ENCODE assay signal across 10 mouse cellular contexts in the genomic region with DNA sequence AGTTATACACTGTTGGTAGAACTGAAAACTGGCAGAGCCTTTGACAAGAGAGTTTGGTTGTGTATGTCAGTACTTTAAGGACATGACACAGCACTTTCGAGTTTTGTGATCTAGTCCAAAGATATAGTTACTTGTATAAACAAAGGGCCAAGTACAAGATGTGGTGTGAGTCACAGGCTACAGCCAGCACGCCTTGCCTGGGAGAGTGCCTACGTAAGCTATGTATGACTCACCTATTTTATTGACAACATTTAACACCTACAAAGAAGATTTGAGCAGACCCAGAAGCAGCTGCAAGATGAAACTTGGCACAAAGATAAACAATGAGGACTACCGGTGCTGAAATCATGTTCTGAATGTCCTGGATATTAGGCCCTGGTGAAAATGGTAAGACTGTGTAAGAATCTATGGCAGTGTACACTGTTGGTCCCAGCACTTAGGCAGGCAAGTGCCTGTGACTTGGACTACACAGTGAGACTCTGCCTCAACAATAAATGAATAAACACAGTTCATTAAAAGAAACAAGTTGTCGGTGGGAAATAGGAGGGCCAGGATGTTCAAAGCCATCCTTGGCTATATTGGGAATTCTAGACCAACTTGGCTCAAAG. TPM values are rescaled to one million over a fixed set of nuclear protein-coding genes. Genes with fewer than 3 reads are reported as not detected.
DNase-seq lines count a peak whose midpoint lies in the region; ATAC-seq and TF ChIP-seq lines count a peak whose summit lies in the region.
"Had no signal": no experiment of that assay in that cellular context is flagged by ENCODE, and none has a peak within 500 bp of the region (broad histone marks: within the 10 kb centered on the region; RNA-seq: fewer than 3 reads in every experiment).

No protein-coding gene starts in this region.

- no peak overlapping the region for H3K4me3 ChIP-seq in lung, embryonic 14.5 days (ENCODE audit: low read depth, low read length)
- H3K4me3 ChIP-seq in hindbrain, embryonic 12.5 days, result no peak overlapping the region

- no peak for TF ChIP-seq CTCF in lung, embryonic 14.5 days (IDR thresholded peaks at IDR 0.05; ENCODE audit: low read depth)

- H3K9me3 ChIP-seq in lung, embryonic 14.5 days (ENCODE audit: low read depth, low read length), result no peaks in the 10 kb centered on the region
- H3K9me3 ChIP-seq in hindbrain, embryonic 12.5 days (replicated peaks), result 0 out of 2 replicates have a peak, but pooled peaks cover 11% of the 10 kb centered on the region

- DNase-seq in lung, embryonic 14.5 days, result peak; percentile 22
- DNase-seq in lung, postnatal 14 days, result no peak
- peak; percentile 84 for DNase-seq in MN1 (ENCODE audit: low spot score)
- peak; percentile 5 to 12 for DNase-seq in right cerebral cortex, postnatal 36 days (ENCODE audit: low spot score in 2 of 2)
- no peak for DNase-seq in kidney, adult 11 months
- no peak for DNase-seq in ovary, postnatal 14 days (ENCODE audit: low spot score)
- DNase-seq: gastrocnemius, postnatal 10 days; kidney, adult 9 months had no signal

- H3K4me2 ChIP-seq in lung, embryonic 14.5 days, result no peak overlapping the region
- H3K4me2 ChIP-seq in hindbrain, embryonic 12.5 days (replicated peaks), result no peak overlapping the region

- H3K27ac ChIP-seq in lung, embryonic 14.5 days (ENCODE audit: low read depth), result no peak overlapping the region
- no peak overlapping the region for H3K27ac ChIP-seq in hindbrain, embryonic 12.5 days

- WGBS in lung, embryonic 14.5 days, result 32% methylated on average over 5 of the region's 5 CpGs
- WGBS in hindbrain, embryonic 12.5 days, result 87% methylated on average over 5 of the region's 5 CpGs

- no peak for ATAC-seq in lung, embryonic 14.5 days (ENCODE audit: insufficient read depth)
- peak; percentile 62 to 66 for ATAC-seq in hematopoietic stem cell, adult 5-6 weeks (replicated peaks in 1 of 2; ENCODE audit: insufficient read depth in 1 of 2, low FRiP score in 2 of 2, low TSS enrichment in 1 of 2, low read depth in 1 of 2, poor library complexity in 2 of 2, severe bottlenecking in 2 of 2)
- no peak for ATAC-seq in hindbrain, embryonic 12.5 days (ENCODE audit: low FRiP score)

- no peaks in the 10 kb centered on the region for H3K4me1 ChIP-seq in lung, embryonic 14.5 days (ENCODE audit: insufficient read depth)
- no peaks in the 10 kb centered on the region for H3K4me1 ChIP-seq in hindbrain, embryonic 12.5 days

- no peaks in the 10 kb centered on the region for H3K36me3 ChIP-seq in lung, embryonic 14.5 days (ENCODE audit: insufficient read depth)
- no peaks in the 10 kb centered on the region for H3K36me3 ChIP-seq in hindbrain, embryonic 12.5 days

- H3K9ac ChIP-seq in lung, embryonic 14.5 days, result no peak overlapping the region
- no peak overlapping the region for H3K9ac ChIP-seq in hindbrain, embryonic 12.5 days

- no peaks in the 10 kb centered on the region for H3K27me3 ChIP-seq in lung, embryonic 14.5 days (ENCODE audit: insufficient read depth, low read length)
- H3K27me3 ChIP-seq in hindbrain, embryonic 12.5 days, result no peaks in the 10 kb centered on the region

RNA-seq across cellular contexts. Expression of gene Gpcpd1, which starts 26.2 kb away (rescaled TPM):
- 33.1 and 39.7 TPM in 2 replicates for polyA plus RNA-seq in lung, embryonic 14.5 days (2014; fragmentation: Nextera tagmentation; extraction: Ambion mirVana)
- 37.1 and 47.0 TPM in 2 replicates for total RNA-seq in hematopoietic stem cell, adult 5-6 weeks (2017)
- polyA plus RNA-seq in hindbrain, embryonic 12.5 days (2016; fragmentation: Nextera tagmentation; extraction: Ambion mirVana), result 71.0 and 82.5 TPM in 2 replicates

Comparison
In these comparisons a context has a peak if more than half of its experiments do, and no peak if none do; other contexts are left out.
1. DNase-seq: peak in lung, embryonic 14.5 days (single experiment), MN1 (single experiment) and right cerebral cortex, postnatal 36 days (2 of 2); none in lung, postnatal 14 days (single experiment), kidney, adult 11 months (single experiment) and ovary, postnatal 14 days (single experiment).
2. ATAC-seq: peak in hematopoietic stem cell, adult 5-6 weeks (2 of 2); none in lung, embryonic 14.5 days (single experiment) and hindbrain, embryonic 12.5 days (single experiment).